Mouse (Mus musculus) bone marrow, adult 2 months (tissue): ENCODE measurements around the gene Mrto4.

Source experiments
- CTCF ChIP-seq: fragments of 200-500 bp; IDR thresholded peaks from 2 replicates; pipeline ENCODE4 v1.5.1; 2011; ENCODE audit warnings: low read length, control low read depth; ENCODE audit not compliant: control insufficient read depth, insufficient read depth
- POLR2A ChIP-seq: fragments of 200-500 bp; IDR thresholded peaks from 2 replicates; pipeline ENCODE4 v1.6.1; 2011; ENCODE audit warnings: low read depth, mild to moderate bottlenecking, control low read depth, low read length, borderline replicate concordance; ENCODE audit not compliant: control insufficient read depth

- TF ChIP-seq CTCF (no peak), POLR2A (no peak)
Observed at GRCm38 (mm10) chr4:139319740-139320139, 32.6 kb downstream of the Mrto4 start.
